Mouse (Mus musculus) ES-Bruce4 (cell line): ENCODE measurements at regions not wholly inside any gene's neighbourhood (a gene's known extent, or its start where the extent isn't known, plus 50 kb on each side); places are given as distances from the start of the nearest gene placed in this dataset.

ENCODE experiments used
- CTCF ChIP-seq: IDR thresholded peaks from one replicate; pipeline ENCODE4 v1.8.1; 2011; ENCODE audit warnings: low read depth, low read length
- EP300 ChIP-seq: IDR thresholded peaks from 2 replicates; pipeline ENCODE4 v1.6.1; 2011; ENCODE audit warnings: low read depth, low read length; ENCODE audit not compliant: insufficient read depth
- POLR2A ChIP-seq: IDR thresholded peaks from one replicate; pipeline ENCODE4 v1.8.1; 2011; ENCODE audit warnings: low read length; ENCODE audit not compliant: insufficient read depth

GRCm38 (mm10) chr4:154778818-154779217 is 58.4 kb upstream of the Ttc34 start:
- no peak for TF ChIP-seq CTCF
- no peak for TF ChIP-seq POLR2A
- TF ChIP-seq EP300, result no peak
